Mouse (Mus musculus) stomach, postnatal 0 days (tissue): ENCODE results near the gene Mettl7a2.

Experiments used
- CTCF ChIP-seq: IDR thresholded peaks from 2 replicates; pipeline ENCODE4 v1.5.1; 2016; ENCODE audit warnings: antibody characterized with exemption, low read depth, mild to moderate bottlenecking, moderate library complexity
- EP300 ChIP-seq: optimal IDR thresholded peaks from 2 replicates; pipeline ENCODE3; 2016; ENCODE audit warnings: antibody characterized with exemption

DNA sequence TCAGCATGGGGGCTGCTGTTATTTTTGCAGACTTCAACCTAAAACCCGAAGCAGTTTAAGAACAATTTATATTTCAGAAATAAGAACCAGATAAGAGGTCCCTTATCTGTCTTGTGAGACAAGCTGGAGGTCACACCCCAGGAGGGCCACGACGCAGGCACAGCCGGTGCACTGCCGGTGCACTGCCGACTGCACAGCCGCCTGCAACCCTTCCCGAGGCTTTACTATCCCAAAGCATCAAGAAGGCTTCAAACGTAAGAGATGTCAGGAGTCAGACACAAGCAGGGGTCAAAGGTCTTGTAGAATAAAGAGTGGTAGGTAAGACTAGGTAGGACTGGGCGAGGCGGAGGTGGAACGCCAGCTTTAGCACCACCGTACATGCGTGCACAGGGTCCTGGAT is 49.3 kb downstream of the Mettl7a2 start:
- no peak for TF ChIP-seq EP300
- no peak for TF ChIP-seq CTCF
